Comparison of ENCODE assay signal across 23 mouse cellular contexts in the genomic region with DNA sequence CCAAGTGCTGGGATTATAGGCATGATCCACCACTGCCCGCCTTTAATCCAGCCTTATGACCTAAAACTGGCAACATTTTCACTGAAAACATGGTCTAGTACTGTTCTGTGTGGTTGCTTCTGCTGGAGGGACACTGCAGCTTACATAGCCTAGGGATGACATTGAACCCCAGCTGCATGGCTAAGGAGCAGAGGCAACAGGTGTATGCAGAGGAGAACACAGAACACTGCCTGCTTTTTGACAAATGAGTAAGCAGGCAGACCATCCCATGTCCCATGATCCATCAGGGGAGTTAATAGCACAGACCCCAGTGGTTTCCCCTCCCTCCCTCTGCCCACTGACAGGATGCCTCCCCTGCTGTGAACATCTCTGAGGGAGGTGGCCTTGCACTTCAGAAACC. TPM values are rescaled to one million over a fixed set of nuclear protein-coding genes. Genes with fewer than 3 reads are reported as not detected.
DNase-seq lines count a peak whose midpoint lies in the region; ATAC-seq lines count a peak whose summit lies in the region.
"Had no signal": no experiment of that assay in that cellular context is flagged by ENCODE, and none has a peak within 500 bp of the region (broad histone marks: within the 10 kb centered on the region; RNA-seq: fewer than 3 reads in every experiment).

No protein-coding gene starts in this region.

- H3K36me3 ChIP-seq in megakaryocyte, embryonic 14.5 days (replicated peaks; ENCODE audit: low read length): peaks cover 43% of the 10 kb centered on the region
- H3K36me3 ChIP-seq: embryonic facial prominence, embryonic 15.5 days had no signal

- H3K4me3 ChIP-seq in megakaryocyte, embryonic 14.5 days (replicated peaks): peak overlapping the region; percentile 10
- H3K4me3 ChIP-seq: embryonic facial prominence, embryonic 13.5 days; embryonic facial prominence, embryonic 15.5 days; erythroblast, embryonic 14.5 days; forebrain, embryonic 10.5 days; forebrain, embryonic 12.5 days had no signal

- peak; percentile 74 for DNase-seq in heart, adult 11 months
- DNase-seq in heart, postnatal 4 days: no peak
- no peak for DNase-seq in testis, postnatal 10 days (ENCODE audit: low spot score)
- DNase-seq: adrenal gland, adult 2 months; adrenal gland, postnatal 10 days; adrenal gland, postnatal 25 days; B cell, adult 2 months; cerebellum, adult 11 months; cerebellum, adult 18-20 months; cerebellum, adult 8-10 months; cerebellum, adult 9-11 months; cerebellum, postnatal 14 days; cerebellum, postnatal 36 days; embryo, embryonic 11 days had no signal

- no peak for ATAC-seq in megakaryocyte, adult 5-6 weeks (ENCODE audit: poor library complexity, severe bottlenecking)
- ATAC-seq: forebrain, embryonic 14.5 days; forebrain, embryonic 16.5 days had no signal

- peaks cover 47% of the 10 kb centered on the region for H3K4me1 ChIP-seq in megakaryocyte, embryonic 14.5 days

- no peaks in the 10 kb centered on the region for H3K9me3 ChIP-seq in megakaryocyte, embryonic 14.5 days
- H3K9me3 ChIP-seq: embryonic facial prominence, embryonic 13.5 days; embryonic facial prominence, embryonic 15.5 days; forebrain, embryonic 10.5 days; forebrain, embryonic 12.5 days had no signal

- H3K27me3 ChIP-seq in megakaryocyte, embryonic 14.5 days (replicated peaks): peaks cover 35% of the 10 kb centered on the region
- H3K27me3 ChIP-seq: embryonic facial prominence, embryonic 13.5 days; embryonic facial prominence, embryonic 15.5 days; forebrain, embryonic 12.5 days had no signal

RNA-seq across cellular contexts. Expression of a gene that starts 9.0 kb away (rescaled TPM):
- total RNA-seq in heart, postnatal 4 days (2021): 10 to 100 TPM; 25.1 to 29.4 TPM
- polyA plus RNA-seq in megakaryocyte, embryonic 14.5 days (2012; ENCODE audit: insufficient read depth, low replicate concordance): 22.9 and 46.4 TPM in 2 replicates
- 10.1 TPM in 2 replicates for total RNA-seq in megakaryocyte, adult 5-6 weeks (2015)
- 11.2 and 12.1 TPM in 2 replicates for total RNA-seq in megakaryocyte, adult 5-6 weeks (2017)
